Mouse (Mus musculus) neural tube, embryonic 15.5 days (tissue): Measurements from ENCODE around the gene Myb. TPM values are rescaled to one million over a fixed set of nuclear protein-coding genes. Genes with fewer than 3 reads are reported as not detected.

Experiments used
- ATAC-seq: fragments of 200-750 bp; cut with Nextera tagmentation; 2 replicates; pipeline ENCODE4 v1.8.0; 2017; ENCODE audit warnings: mild to moderate bottlenecking, moderate TSS enrichment, moderate library complexity; ENCODE audit not compliant: low FRiP score
- H3K27ac ChIP-seq: fragments of 300-500 bp; sonication (generic); replicated peaks from 2 replicates; pipeline ENCODE4 v1.5.1; 2015; ENCODE audit warnings: mild to moderate bottlenecking, inconsistent platforms
- H3K27me3 ChIP-seq: fragments of 300-500 bp; sonication (generic); replicated peaks from 2 replicates; pipeline ENCODE4 v1.6.1; 2015; ENCODE audit warnings: inconsistent platforms
- H3K36me3 ChIP-seq: fragments of 300-500 bp; sonication (generic); 2 replicates; pipeline ENCODE4 v1.6.1; 2015; ENCODE audit warnings: inconsistent platforms
- H3K4me1 ChIP-seq: fragments of 300-500 bp; sonication (generic); 2 replicates; pipeline ENCODE4 v1.6.1; 2015; ENCODE audit warnings: inconsistent platforms
- H3K4me2 ChIP-seq: fragments of 300-500 bp; sonication (generic); 2 replicates; pipeline ENCODE4 v1.6.1; 2015; ENCODE audit warnings: inconsistent platforms, mild to moderate bottlenecking, moderate library complexity
- H3K4me3 ChIP-seq: fragments of 300-500 bp; sonication (generic); replicated peaks from 2 replicates; pipeline ENCODE4 v1.5.1; 2015; ENCODE audit warnings: mild to moderate bottlenecking, inconsistent platforms
- H3K9ac ChIP-seq: fragments of 300-500 bp; sonication (generic); replicated peaks from 2 replicates; pipeline ENCODE4 v1.6.1; 2015; ENCODE audit warnings: mild to moderate bottlenecking, inconsistent platforms
- H3K9me3 ChIP-seq: fragments of 300-500 bp; sonication (generic); replicated peaks from 2 replicates; pipeline ENCODE4 v1.6.1; 2016; ENCODE audit warnings: inconsistent platforms
- WGBS: fragments of 180-500 bp; shearing (Covaris S2); methylation state at CpG from one replicate; pipeline ENCODE4 v1.1.7; 2015; ENCODE audit warnings: mixed read lengths; 5-methylcytosine and 5-hydroxymethylcytosine counted together
- polyA plus RNA-seq: library from polyadenylated mRNA; unstranded; fragments of >200 nt; fragmentation: Nextera tagmentation; extraction: Ambion mirVana; gene quantifications from 2 replicates; pipeline ENCODE4 v1.2.1, GENCODE M21; 2015

Gene Myb
- polyA plus RNA-seq, 1 experiment from 2014 or later = 1.8 TPM

DNA sequence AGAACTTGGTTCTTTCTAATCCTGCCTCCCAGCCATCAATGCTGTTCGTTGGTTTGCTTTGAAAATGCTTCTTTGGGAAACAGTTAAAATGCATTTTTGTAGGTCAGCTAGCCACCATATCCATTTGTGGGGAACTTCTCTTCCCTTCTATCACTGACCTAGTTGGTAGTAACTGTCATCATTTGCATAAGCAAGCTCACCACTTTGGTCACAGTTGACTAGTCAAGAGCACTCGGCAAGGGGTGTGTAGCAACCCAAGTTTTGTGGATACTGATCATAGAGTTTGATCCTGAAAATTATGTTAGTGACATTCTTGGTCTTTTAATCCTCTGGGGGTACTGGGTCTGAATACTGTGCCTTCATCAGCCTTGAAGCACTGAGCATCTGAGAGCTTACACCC, 48.1 kb downstream of the Myb start:
- no peak overlapping the region for H3K27ac ChIP-seq
- 88% methylated on average over 2 of the region's 2 CpGs for WGBS
- H3K9ac ChIP-seq = no peak overlapping the region
- no peaks in the 10 kb centered on the region for H3K9me3 ChIP-seq
- H3K4me1 ChIP-seq = no peaks in the 10 kb centered on the region
- no peak overlapping the region for H3K4me2 ChIP-seq
- no peak overlapping the region for H3K4me3 ChIP-seq
- no peak for ATAC-seq
- no peaks in the 10 kb centered on the region for H3K36me3 ChIP-seq
- no peaks in the 10 kb centered on the region for H3K27me3 ChIP-seq

DNA sequence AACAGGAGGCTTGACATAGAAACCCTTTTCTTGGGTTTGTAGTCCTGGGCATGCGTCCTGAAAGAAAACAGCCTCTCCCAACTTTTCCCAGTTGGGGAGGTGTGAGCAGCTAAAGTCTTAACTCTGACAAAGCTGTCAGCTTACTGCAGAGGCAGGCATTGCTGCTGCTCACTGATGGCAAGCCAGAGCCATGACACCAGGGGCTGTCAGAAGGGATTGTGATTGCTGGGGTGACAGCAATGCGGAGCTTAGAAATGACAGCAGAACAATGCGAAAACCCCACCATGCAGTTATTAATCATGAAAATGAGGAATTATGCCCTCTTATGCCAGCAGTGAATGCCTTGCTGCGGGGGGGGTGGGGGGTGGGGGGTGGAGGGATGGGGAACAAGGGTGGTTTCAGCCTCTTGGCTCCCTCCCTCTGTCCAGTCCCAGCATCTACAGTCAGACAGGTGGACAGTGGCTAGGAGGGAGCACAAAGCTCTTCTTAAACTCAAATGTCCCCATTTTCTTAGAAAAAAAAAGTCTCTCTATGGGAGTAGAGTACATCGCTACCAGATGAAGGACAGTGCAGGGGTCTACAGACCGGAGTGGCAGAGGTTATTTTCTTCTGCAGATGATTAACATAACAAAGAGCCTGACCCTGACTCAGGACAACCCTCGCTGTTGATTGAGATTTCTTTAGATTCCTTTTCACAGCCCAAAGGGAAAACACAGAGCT, 51.3 kb downstream of the Myb start:
- Histone ChIP-seq H3K27me3 (no peaks in the 10 kb centered on the region), H3K4me3 (no peak overlapping the region), H3K36me3 (no peaks in the 10 kb centered on the region), H3K9ac (no peak overlapping the region), H3K27ac (no peak overlapping the region), H3K9me3 (no peaks in the 10 kb centered on the region), H3K4me1 (no peaks in the 10 kb centered on the region), H3K4me2 (no peak overlapping the region)
- 37% methylated on average over 7 of the region's 7 CpGs for WGBS
- no peak for ATAC-seq

DNA sequence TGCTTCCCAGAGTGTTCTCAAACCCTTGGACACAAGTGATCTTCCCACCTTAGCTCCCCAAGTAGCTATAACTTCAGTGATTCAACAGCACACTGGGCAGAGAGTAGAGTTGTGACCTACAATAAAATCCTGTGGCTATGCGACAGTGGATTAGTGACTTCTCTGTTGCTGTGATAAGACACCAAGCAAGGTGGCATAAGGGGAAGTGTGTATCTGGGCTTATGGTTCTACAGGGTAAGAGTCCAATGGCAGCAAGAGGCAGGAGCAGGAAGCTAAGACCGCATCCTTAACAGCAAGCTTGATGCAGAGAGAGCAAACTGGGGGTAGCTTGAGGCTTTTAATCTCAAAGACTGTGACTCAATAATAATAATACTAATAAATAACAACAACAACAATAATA, 52.0 kb downstream of the Myb start:
- 93% methylated on average over 2 of the region's 2 CpGs for WGBS
- Histone ChIP-seq H3K4me1 (no peaks in the 10 kb centered on the region), H3K27me3 (no peaks in the 10 kb centered on the region)

DNA sequence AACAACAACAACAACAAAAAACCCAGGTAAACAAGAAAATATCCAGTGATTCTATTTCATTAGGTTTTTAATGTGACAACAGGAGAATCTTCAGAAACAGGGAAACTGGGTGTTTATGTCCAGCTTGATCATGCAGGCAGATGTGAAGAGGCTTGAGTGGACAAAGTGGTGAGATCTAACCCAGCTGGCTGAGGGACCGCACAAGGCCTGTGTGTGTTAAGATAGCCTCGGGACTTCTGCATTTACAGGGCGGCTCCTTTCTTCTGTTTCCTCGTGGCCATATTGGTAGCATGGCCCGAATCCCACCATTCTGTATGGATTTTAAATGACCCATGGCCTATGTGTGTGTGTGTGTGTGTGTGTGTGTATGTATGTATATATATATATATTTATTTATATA, 52.6 kb downstream of the Myb start:
- Histone ChIP-seq H3K27ac (no peak overlapping the region), H3K4me3 (no peak overlapping the region), H3K36me3 (no peaks in the 10 kb centered on the region), H3K27me3 (no peaks in the 10 kb centered on the region), H3K9me3 (no peaks in the 10 kb centered on the region), H3K4me1 (no peaks in the 10 kb centered on the region), H3K9ac (no peak overlapping the region), H3K4me2 (no peak overlapping the region)
- WGBS = 92% methylated on average over 5 of the region's 5 CpGs
- ATAC-seq = no peak

More for the DNA sequence above, 52.0 kb downstream of the Myb start:
- Histone ChIP-seq H3K36me3 (no peaks in the 10 kb centered on the region), H3K27ac (no peak overlapping the region), H3K4me3 (no peak overlapping the region), H3K9ac (no peak overlapping the region), H3K9me3 (no peaks in the 10 kb centered on the region), H3K4me2 (no peak overlapping the region)
- no peak for ATAC-seq

DNA sequence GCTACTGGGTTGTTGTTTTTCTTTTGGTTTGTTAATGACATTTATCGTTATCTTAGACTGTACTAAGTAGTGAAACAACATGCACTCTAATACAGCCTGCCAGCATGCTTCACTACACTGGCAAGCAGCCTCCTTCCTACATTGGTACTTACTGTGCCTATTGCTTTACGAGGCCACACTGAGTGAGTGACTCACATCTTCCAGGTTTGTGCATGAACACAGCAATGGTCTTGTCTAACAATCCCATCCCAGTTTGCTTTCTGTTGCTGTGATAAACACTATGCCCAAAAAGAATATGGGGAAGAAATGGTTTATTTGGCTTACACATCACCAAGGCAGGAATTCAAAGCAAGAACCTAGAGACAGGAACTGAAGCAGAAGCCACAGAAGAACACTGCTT, 55.6 kb downstream of the Myb start:
- H3K36me3 ChIP-seq = no peaks in the 10 kb centered on the region
- ATAC-seq = no peak
- no peaks in the 10 kb centered on the region for H3K4me1 ChIP-seq
- no peaks in the 10 kb centered on the region for H3K27me3 ChIP-seq
- H3K4me2 ChIP-seq = no peak overlapping the region
- whole genome bisulfite sequencing = 92% methylated on average over 2 of the region's 2 CpGs
- H3K9ac ChIP-seq = no peak overlapping the region
- H3K27ac ChIP-seq = no peak overlapping the region
- no peak overlapping the region for H3K4me3 ChIP-seq
- H3K9me3 ChIP-seq = no peaks in the 10 kb centered on the region

DNA sequence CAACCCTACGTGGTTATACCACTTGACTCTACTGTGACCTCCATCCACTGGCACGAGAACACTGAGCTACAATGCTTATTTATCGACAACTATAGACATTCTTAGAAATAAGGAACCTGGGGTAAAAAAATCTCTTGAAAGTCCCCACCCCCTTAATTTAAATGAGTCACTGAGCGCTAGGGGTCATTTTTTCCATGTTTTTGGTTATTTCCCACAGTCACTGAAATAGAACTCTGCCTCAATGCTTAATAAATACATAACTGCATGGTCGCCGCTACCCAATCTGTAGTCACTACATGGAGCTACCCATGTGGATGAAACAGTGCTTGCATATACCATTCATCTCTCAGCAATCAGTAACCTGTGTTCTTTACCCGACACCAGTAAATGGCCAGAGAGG, 58.1 kb downstream of the Myb start:
- H3K4me1 ChIP-seq = no peaks in the 10 kb centered on the region
- H3K27ac ChIP-seq = no peak overlapping the region
- no peak for ATAC-seq
- H3K36me3 ChIP-seq = no peaks in the 10 kb centered on the region
- 85% methylated on average over 7 of the region's 7 CpGs for WGBS
- no peak overlapping the region for H3K4me2 ChIP-seq
- no peak overlapping the region for H3K4me3 ChIP-seq
- H3K9me3 ChIP-seq = no peaks in the 10 kb centered on the region
- no peaks in the 10 kb centered on the region for H3K27me3 ChIP-seq
- H3K9ac ChIP-seq = no peak overlapping the region

DNA sequence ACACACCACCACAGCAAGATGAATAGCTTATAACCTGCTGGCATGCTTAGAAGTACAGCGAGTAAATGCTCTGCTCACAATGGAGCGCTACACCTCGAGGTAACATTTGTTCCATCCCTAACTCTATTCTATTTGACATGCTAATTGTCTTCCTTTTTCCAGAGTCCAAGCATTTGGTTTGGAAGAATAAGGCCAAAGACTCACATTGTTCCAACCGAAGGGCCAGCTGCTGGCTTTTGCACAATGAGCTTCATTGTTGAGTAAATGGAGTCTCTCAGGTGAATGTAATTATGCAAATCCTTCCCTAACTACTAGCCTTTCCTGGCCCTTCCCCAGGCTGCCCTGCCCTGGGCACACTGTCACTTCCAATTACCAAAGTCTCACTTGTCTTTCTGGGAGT, 58.8 kb downstream of the Myb start:
- no peak overlapping the region for H3K4me3 ChIP-seq
- H3K9me3 ChIP-seq = no peaks in the 10 kb centered on the region
- H3K27ac ChIP-seq = no peak overlapping the region
- H3K9ac ChIP-seq = no peak overlapping the region
- H3K27me3 ChIP-seq = no peaks in the 10 kb centered on the region
- 12% methylated on average over 4 of the region's 4 CpGs for WGBS
- no peak for ATAC-seq
- H3K4me2 ChIP-seq = no peak overlapping the region
- no peaks in the 10 kb centered on the region for H3K36me3 ChIP-seq
- no peaks in the 10 kb centered on the region for H3K4me1 ChIP-seq

DNA sequence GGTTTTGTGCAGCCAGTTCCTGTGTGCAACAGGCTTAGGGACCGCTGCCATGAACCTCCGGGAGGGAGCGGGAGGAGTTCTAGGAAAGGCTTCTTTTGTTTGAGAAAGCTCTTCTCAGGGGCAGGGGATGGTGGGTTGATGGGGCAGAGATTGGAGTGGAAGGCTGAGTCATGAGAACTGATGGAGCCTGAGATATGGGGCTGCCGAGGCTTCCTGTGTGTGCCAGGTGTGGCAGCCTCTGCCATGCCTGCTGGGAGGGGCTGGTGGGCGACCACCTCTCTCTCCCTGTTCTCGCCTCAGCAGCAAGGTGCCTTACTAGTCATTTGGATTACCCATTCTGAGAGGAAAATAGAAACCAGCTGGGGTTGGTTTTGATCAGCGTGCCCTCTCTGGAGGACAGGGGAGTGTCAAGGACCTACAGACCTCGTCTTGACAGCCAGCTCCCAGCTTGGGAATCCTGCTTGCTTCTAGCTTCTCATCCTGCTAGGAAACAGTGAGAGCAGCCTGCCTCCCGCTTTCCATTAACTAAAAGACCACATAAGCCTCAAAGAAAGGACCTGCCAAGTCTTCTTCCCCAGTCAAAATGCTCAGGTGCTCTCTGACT, 60.0 kb downstream of the Myb start:
- H3K9me3 ChIP-seq = no peaks in the 10 kb centered on the region
- H3K36me3 ChIP-seq = no peaks in the 10 kb centered on the region

DNA sequence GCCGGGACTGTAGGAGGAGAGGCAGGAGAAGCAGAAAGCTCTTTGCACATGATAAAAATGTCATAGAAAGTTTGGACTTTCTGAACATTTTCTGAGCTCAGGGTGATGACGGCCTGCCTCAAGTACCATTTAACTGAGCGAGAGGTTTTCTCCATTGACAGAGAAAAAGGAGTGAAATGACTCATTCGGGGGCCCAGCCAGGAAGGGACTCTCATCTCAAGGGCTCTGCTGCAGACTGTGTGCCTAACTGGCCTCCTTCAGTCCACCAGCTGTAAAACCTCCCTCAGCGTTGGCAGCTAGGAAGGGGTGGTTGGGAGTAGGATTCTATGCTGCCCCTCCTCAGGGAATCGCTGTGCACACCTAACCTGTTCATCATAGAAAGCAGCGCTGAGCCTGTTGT, 61.3 kb downstream of the Myb start:
- 85% methylated on average over 7 of the region's 7 CpGs for WGBS
- no peak overlapping the region for H3K4me2 ChIP-seq
- H3K4me1 ChIP-seq = no peaks in the 10 kb centered on the region
- no peak overlapping the region for H3K27ac ChIP-seq
- H3K9me3 ChIP-seq = no peaks in the 10 kb centered on the region
- no peaks in the 10 kb centered on the region for H3K36me3 ChIP-seq
- H3K9ac ChIP-seq = no peak overlapping the region
- no peak for ATAC-seq
- H3K4me3 ChIP-seq = no peak overlapping the region
- H3K27me3 ChIP-seq = no peaks in the 10 kb centered on the region

More for the DNA sequence above, 60.0 kb downstream of the Myb start:
- no peak overlapping the region for H3K27ac ChIP-seq
- no peak overlapping the region for H3K4me3 ChIP-seq
- H3K27me3 ChIP-seq = no peaks in the 10 kb centered on the region
- no peak overlapping the region for H3K9ac ChIP-seq
- H3K4me1 ChIP-seq = no peaks in the 10 kb centered on the region
- no peak for ATAC-seq
- no peak overlapping the region for H3K4me2 ChIP-seq
- WGBS = 47% methylated on average over 9 of the region's 9 CpGs

DNA sequence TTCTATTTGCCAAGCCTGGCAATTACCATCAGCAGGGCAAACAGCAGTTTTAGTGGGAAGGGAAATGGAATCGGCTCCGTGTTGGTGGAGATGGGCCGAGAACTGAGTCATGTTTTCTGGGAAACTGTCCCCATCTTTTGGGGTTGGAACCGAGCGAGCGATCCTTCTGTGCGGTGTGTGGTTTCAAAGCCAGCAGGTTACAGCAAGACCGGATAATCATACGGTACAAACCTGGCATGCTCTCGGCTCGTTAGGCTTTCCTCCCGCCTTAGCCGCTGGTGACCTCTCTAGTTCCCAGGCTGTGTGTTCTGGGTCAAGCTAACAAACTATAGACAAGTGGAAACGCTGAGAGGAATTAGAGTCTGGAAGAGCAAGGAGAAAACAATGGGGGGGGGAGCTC, 65.2 kb downstream of the Myb start:
- Histone ChIP-seq H3K4me1 (no peaks in the 10 kb centered on the region), H3K9me3 (no peaks in the 10 kb centered on the region), H3K4me3 (no peak overlapping the region), H3K4me2 (no peak overlapping the region), H3K27ac (no peak overlapping the region), H3K9ac (no peak overlapping the region), H3K36me3 (no peaks in the 10 kb centered on the region), H3K27me3 (no peaks in the 10 kb centered on the region)
- 94% methylated on average over 14 of the region's 14 CpGs for WGBS
- no peak for ATAC-seq

DNA sequence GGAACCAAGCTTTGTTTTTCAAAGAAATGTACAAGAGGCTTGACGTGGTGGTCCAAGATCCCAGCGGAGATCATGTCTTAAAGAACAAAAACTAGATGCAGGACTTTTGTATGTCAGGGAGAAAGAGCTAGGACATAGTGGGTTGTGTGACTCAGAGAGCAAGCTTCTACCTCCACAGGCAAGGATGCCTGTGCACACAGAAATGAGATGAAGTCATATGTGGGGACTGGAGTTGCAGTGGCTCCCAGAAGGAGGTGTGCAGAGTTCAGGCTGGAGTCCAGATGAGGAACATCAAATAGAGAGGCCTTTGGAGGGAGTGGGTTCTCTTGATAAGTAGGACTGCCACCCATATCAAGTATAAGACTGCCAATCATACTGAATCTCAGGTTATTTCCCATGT, 65.9 kb downstream of the Myb start:
- ATAC-seq = no peak
- Histone ChIP-seq H3K27ac (no peak overlapping the region), H3K4me2 (no peak overlapping the region), H3K27me3 (no peaks in the 10 kb centered on the region), H3K4me1 (no peaks in the 10 kb centered on the region), H3K4me3 (no peak overlapping the region), H3K9me3 (no peaks in the 10 kb centered on the region), H3K36me3 (no peaks in the 10 kb centered on the region), H3K9ac (no peak overlapping the region)
- WGBS = 95% methylated on average over 2 of the region's 2 CpGs

DNA sequence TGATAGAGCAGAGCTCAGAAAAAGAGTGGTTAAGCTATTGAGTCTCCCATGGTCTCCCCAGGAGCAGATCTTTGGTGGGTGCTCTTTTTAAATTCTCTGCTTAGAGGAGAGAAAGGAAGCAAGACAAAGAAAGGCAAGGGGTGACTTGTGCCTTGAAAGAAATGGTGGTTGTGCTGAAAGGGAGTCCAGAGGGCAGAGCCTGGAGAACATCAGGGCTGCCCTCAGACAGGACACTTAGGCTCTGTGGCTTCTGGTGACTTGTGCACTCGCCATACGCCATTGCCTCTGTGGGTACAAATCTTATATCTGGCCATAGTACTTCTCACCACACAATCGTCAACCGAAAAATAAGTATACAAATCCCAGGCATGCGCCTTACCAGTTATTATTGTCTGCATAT, 67.5 kb downstream of the Myb start:
- Histone ChIP-seq H3K9ac (no peak overlapping the region), H3K4me3 (no peak overlapping the region), H3K27ac (no peak overlapping the region), H3K4me2 (no peak overlapping the region), H3K4me1 (no peaks in the 10 kb centered on the region), H3K36me3 (no peaks in the 10 kb centered on the region), H3K9me3 (no peaks in the 10 kb centered on the region), H3K27me3 (no peaks in the 10 kb centered on the region)
- no peak for ATAC-seq
- WGBS = 88% methylated on average over 5 of the region's 5 CpGs
